Mouse (Mus musculus): ENCODE measurements around the gene Ptprk.

DNA sequence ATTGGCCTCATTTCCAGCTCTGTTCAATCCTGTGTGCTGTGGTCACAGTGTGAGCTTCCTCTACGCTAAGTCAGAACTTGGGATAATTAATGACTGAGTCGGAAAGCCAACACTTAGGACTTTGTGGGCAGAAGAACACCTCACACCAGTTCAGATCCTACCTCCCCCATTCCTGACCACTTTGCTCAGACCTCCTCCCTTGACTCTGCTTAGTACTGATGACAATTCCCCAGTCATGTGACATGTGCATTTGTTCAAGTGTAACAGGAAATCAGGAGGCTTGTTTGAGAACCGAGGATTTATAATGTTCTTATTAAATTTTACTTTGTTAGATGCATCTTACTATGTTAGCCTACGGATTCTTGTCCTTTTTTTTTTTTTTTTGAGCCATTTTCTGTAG is 224.6 kb downstream of the Ptprk start:
- TF ChIP-seq POLR2A (IDR thresholded peaks at IDR 0.05; ENCODE audit: insufficient read depth, low read depth, low read length) (no peak), EP300 (IDR thresholded peaks at IDR 0.05; ENCODE audit: insufficient read depth, low read depth, low read length) (no peak)
